Mouse (Mus musculus): ENCODE measurements around the gene 1700037H04Rik.

DNA sequence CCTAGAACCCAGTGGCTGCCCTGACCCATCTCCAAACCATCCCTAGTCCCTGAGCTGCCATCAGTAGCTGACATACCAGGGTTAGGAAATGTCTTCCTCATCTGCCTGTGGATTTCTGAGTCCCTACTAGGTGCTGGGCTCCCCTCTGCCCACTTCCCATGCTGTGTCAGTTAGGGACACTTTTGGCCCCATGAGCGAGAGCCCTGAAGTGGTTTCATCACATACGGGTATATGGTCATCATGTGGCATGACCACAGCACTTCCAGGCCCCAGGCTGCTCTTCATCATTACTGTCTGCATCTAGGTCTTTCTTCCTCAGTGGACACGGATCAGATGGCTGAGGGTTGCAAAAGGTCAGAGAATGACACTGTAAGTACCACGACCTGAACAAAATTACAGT, 46.9 kb upstream of the 1700037H04Rik start, which contains the start of gene Ap5s1:
- no peak for TF ChIP-seq POLR2A (IDR thresholded peaks at IDR 0.05; ENCODE audit: control insufficient read depth, low read depth, low read length)
- no peak for TF ChIP-seq CTCF (IDR thresholded peaks at IDR 0.05; ENCODE audit: control insufficient read depth, insufficient read depth, insufficient replicate concordance, low read depth, low read length)
